Mouse (Mus musculus): ENCODE measurements around the gene Camta1. TPM values are rescaled to one million over a fixed set of nuclear protein-coding genes. Genes with fewer than 3 reads are reported as not detected.
A peak's percentile ranks its signal among the peaks of the same experiment; 100 is the strongest.

Gene Camta1
- total and polyA plus RNA-seq, 2 experiments, result 2.7 to 6.1 TPM

- no peak for DNase-seq (ENCODE audit: extremely low read depth, low read depth, low spot score)
- Histone ChIP-seq H3K4me3 (ENCODE audit: insufficient read depth, low read depth, low read length) (no peak within 1 kb of the TSS), H3K79me2 (ENCODE audit: control insufficient read depth, insufficient read depth, low read length) (no peaks in the 10 kb centered on the region), H3K4me1 (ENCODE audit: control insufficient read depth, insufficient read depth, low read length) (no peaks in the 10 kb centered on the region), H3K27ac (replicated peaks; ENCODE audit: insufficient read depth, low read depth, low read length) (no peak within 1 kb of the TSS), H3K36me3 (ENCODE audit: control insufficient read depth, insufficient read depth, low read length) (no peaks in the 10 kb centered on the region), H3K9ac (ENCODE audit: low read depth, low read length) (no peak within 1 kb of the TSS), H3K27me3 (ENCODE audit: control insufficient read depth, insufficient read depth, low read length) (no peaks in the 10 kb centered on the region)
- TF ChIP-seq CTCF (IDR thresholded peaks at IDR 0.05; ENCODE audit: low read depth, low read length) (no peak), POLR2A (IDR thresholded peaks at IDR 0.05; ENCODE audit: extremely low read depth, insufficient read depth, low read length) (no peak)
- WGBS, result 82% methylated on average over 7 of the region's 7 CpGs
Observed at GRCm38 (mm10) chr4:150996797-150997196, 864.9 kb downstream of the Camta1 start, which contains the start of gene Uts2. TSS of gene Uts2 (plus strand) at chr4:150997097.

- Histone ChIP-seq H3K9ac (ENCODE audit: low read depth, low read length) (no peak overlapping the region), H3K4me1 (ENCODE audit: control insufficient read depth, insufficient read depth, low read length) (no peaks in the 10 kb centered on the region), H3K79me2 (ENCODE audit: control insufficient read depth, insufficient read depth, low read length) (no peaks in the 10 kb centered on the region), H3K27me3 (ENCODE audit: control insufficient read depth, insufficient read depth, low read length) (no peaks in the 10 kb centered on the region), H3K36me3 (ENCODE audit: control insufficient read depth, insufficient read depth, low read length) (no peaks in the 10 kb centered on the region), H3K4me3 (ENCODE audit: insufficient read depth, low read depth, low read length) (no peak overlapping the region), H3K27ac (replicated peaks; ENCODE audit: insufficient read depth, low read depth, low read length) (no peak overlapping the region)
- WGBS, result 53% methylated on average over 6 of the region's 6 CpGs
- no peak for DNase-seq (ENCODE audit: extremely low read depth, low read depth, low spot score)
- TF ChIP-seq CTCF (IDR thresholded peaks at IDR 0.05; ENCODE audit: low read depth, low read length) (peak; percentile 56), POLR2A (IDR thresholded peaks at IDR 0.05; ENCODE audit: extremely low read depth, insufficient read depth, low read length) (no peak)
Observed at GRCm38 (mm10) chr4:150990148-150990547, 871.5 kb downstream of the Camta1 start.

GRCm38 (mm10) chr4:150980153-150980552, 881.5 kb downstream of the Camta1 start:
- Histone ChIP-seq H3K27me3 (ENCODE audit: control insufficient read depth, insufficient read depth, low read length) (no peaks in the 10 kb centered on the region), H3K4me3 (ENCODE audit: insufficient read depth, low read depth, low read length) (no peak overlapping the region), H3K4me1 (ENCODE audit: control insufficient read depth, insufficient read depth, low read length) (no peaks in the 10 kb centered on the region), H3K27ac (replicated peaks; ENCODE audit: insufficient read depth, low read depth, low read length) (no peak overlapping the region), H3K36me3 (ENCODE audit: control insufficient read depth, insufficient read depth, low read length) (no peaks in the 10 kb centered on the region), H3K79me2 (ENCODE audit: control insufficient read depth, insufficient read depth, low read length) (no peaks in the 10 kb centered on the region), H3K9ac (ENCODE audit: low read depth, low read length) (no peak overlapping the region)
- no peak for DNase-seq (ENCODE audit: extremely low read depth, low read depth, low spot score)
- TF ChIP-seq CTCF (IDR thresholded peaks at IDR 0.05; ENCODE audit: low read depth, low read length) (no peak), POLR2A (IDR thresholded peaks at IDR 0.05; ENCODE audit: extremely low read depth, insufficient read depth, low read length) (no peak)
- 89% methylated on average over 5 of the region's 5 CpGs for WGBS

- H3K79me2 ChIP-seq (ENCODE audit: control insufficient read depth, insufficient read depth, low read length), result no peaks in the 10 kb centered on the region
- 85% methylated on average over 9 of the region's 9 CpGs for WGBS
- no peak overlapping the region for H3K27ac ChIP-seq (replicated peaks; ENCODE audit: insufficient read depth, low read depth, low read length)
- no peaks in the 10 kb centered on the region for H3K4me1 ChIP-seq (ENCODE audit: control insufficient read depth, insufficient read depth, low read length)
- no peak for DNase-seq (ENCODE audit: extremely low read depth, low read depth, low spot score)
- no peaks in the 10 kb centered on the region for H3K36me3 ChIP-seq (ENCODE audit: control insufficient read depth, insufficient read depth, low read length)
- no peak overlapping the region for H3K4me3 ChIP-seq (ENCODE audit: insufficient read depth, low read depth, low read length)
- no peaks in the 10 kb centered on the region for H3K27me3 ChIP-seq (ENCODE audit: control insufficient read depth, insufficient read depth, low read length)
- TF ChIP-seq POLR2A (IDR thresholded peaks at IDR 0.05; ENCODE audit: extremely low read depth, insufficient read depth, low read length), result no peak
- TF ChIP-seq CTCF (IDR thresholded peaks at IDR 0.05; ENCODE audit: low read depth, low read length), result no peak
- H3K9ac ChIP-seq (ENCODE audit: low read depth, low read length), result no peak overlapping the region
Observed at GRCm38 (mm10) chr4:150979455-150979854, 882.2 kb downstream of the Camta1 start.

GRCm38 (mm10) chr4:150978156-150978910, 883.3 kb downstream of the Camta1 start:
- Histone ChIP-seq H3K4me1 (ENCODE audit: control insufficient read depth, insufficient read depth, low read length) (no peaks in the 10 kb centered on the region), H3K4me3 (ENCODE audit: insufficient read depth, low read depth, low read length) (no peak overlapping the region), H3K27me3 (ENCODE audit: control insufficient read depth, insufficient read depth, low read length) (no peaks in the 10 kb centered on the region), H3K36me3 (ENCODE audit: control insufficient read depth, insufficient read depth, low read length) (no peaks in the 10 kb centered on the region), H3K27ac (replicated peaks; ENCODE audit: insufficient read depth, low read depth, low read length) (no peak overlapping the region), H3K79me2 (ENCODE audit: control insufficient read depth, insufficient read depth, low read length) (no peaks in the 10 kb centered on the region), H3K9ac (ENCODE audit: low read depth, low read length) (no peak overlapping the region)
- no peak for DNase-seq (ENCODE audit: extremely low read depth, low read depth, low spot score)
- whole genome bisulfite sequencing, result 90% methylated on average over 21 of the region's 21 CpGs
- TF ChIP-seq POLR2A (IDR thresholded peaks at IDR 0.05; ENCODE audit: extremely low read depth, insufficient read depth, low read length) (no peak), CTCF (IDR thresholded peaks at IDR 0.05; ENCODE audit: low read depth, low read length) (no peak)

- Histone ChIP-seq H3K79me2 (ENCODE audit: control insufficient read depth, insufficient read depth, low read length) (no peaks in the 10 kb centered on the region), H3K36me3 (ENCODE audit: control insufficient read depth, insufficient read depth, low read length) (no peaks in the 10 kb centered on the region), H3K9ac (ENCODE audit: low read depth, low read length) (no peak overlapping the region), H3K27me3 (ENCODE audit: control insufficient read depth, insufficient read depth, low read length) (no peaks in the 10 kb centered on the region), H3K4me3 (ENCODE audit: insufficient read depth, low read depth, low read length) (no peak overlapping the region), H3K4me1 (ENCODE audit: control insufficient read depth, insufficient read depth, low read length) (no peaks in the 10 kb centered on the region), H3K27ac (replicated peaks; ENCODE audit: insufficient read depth, low read depth, low read length) (no peak overlapping the region)
- TF ChIP-seq CTCF (IDR thresholded peaks at IDR 0.05; ENCODE audit: low read depth, low read length) (no peak), POLR2A (IDR thresholded peaks at IDR 0.05; ENCODE audit: extremely low read depth, insufficient read depth, low read length) (no peak)
- no peak for DNase-seq (ENCODE audit: extremely low read depth, low read depth, low spot score)
- 41% methylated on average over 1 of the region's 1 CpGs for WGBS
Observed at GRCm38 (mm10) chr4:150975145-150975544, 886.5 kb downstream of the Camta1 start.

Measured in liver, adult 2 months (tissue).